Mouse (Mus musculus): ENCODE data around the gene Rnase10. TPM values are rescaled to one million over a fixed set of nuclear protein-coding genes. Genes with fewer than 3 reads are reported as not detected.

Gene Rnase10
- polyA plus RNA-seq, 1 experiment from 2014 or later, result not detected

- Histone ChIP-seq H3K9ac (no peak overlapping the region), H3K27me3 (no peaks in the 10 kb centered on the region), H3K36me3 (no peaks in the 10 kb centered on the region), H3K4me3 (no peak overlapping the region), H3K9me3 (no peaks in the 10 kb centered on the region), H3K4me1 (replicated peaks) (peaks cover 12% of the 10 kb centered on the region; the same call in 1 of the 2 replicates), H3K4me2 (peak overlapping the region; percentile 5; the same call in 1 of the 2 replicates), H3K27ac (replicated peaks) (no peak overlapping the region)
- ATAC-seq (ENCODE audit: low read depth), result peak; percentile 23; the same call in 1 of the 2 replicates
- WGBS, result 28% methylated on average over 13 of the region's 13 CpGs
These were observed 47.0 kb downstream of the Rnase10 start for GRCm38 (mm10) chr14:51054243-51055237.

GRCm38 (mm10) chr14:51057401-51057831, 49.9 kb downstream of the Rnase10 start, which contains the start of gene Rnase12:
TSS of gene Rnase12 (minus strand) at chr14:51057661.
- peaks cover 12% of the 10 kb centered on the region for H3K4me1 ChIP-seq (replicated peaks)
- WGBS, result 77% methylated on average over 9 of the region's 9 CpGs

More at GRCm38 (mm10) chr14:51057401-51057831, 49.9 kb downstream of the Rnase10 start, which contains the start of gene Rnase12:
- Histone ChIP-seq H3K4me3 (no peak within 1 kb of the TSS), H3K36me3 (no peaks in the 10 kb centered on the region), H3K9me3 (no peaks in the 10 kb centered on the region), H3K4me2 (no peak within 1 kb of the TSS), H3K9ac (no peak within 1 kb of the TSS), H3K27ac (replicated peaks) (no peak within 1 kb of the TSS), H3K27me3 (no peaks in the 10 kb centered on the region)
- ATAC-seq (ENCODE audit: low read depth), result no peak

Other genes starting within 250 kb of the Rnase10 start
- gene Ttc5, start 222.2 kb upstream of the Rnase10 start, polyA plus RNA-seq (2015; fragmentation: Nextera tagmentation; extraction: Ambion mirVana), result 111 and 114 TPM in 2 replicates
- not detected in 2 replicates for gene Ccnb1ip1, start 200.0 kb upstream of the Rnase10 start, polyA plus RNA-seq (2015; fragmentation: Nextera tagmentation; extraction: Ambion mirVana)
- gene Parp2, start 199.9 kb upstream of the Rnase10 start, polyA plus RNA-seq (2015; fragmentation: Nextera tagmentation; extraction: Ambion mirVana), result 44.5 and 49.0 TPM in 2 replicates
- gene Tep1, start 137.2 kb upstream of the Rnase10 start, polyA plus RNA-seq (2015; fragmentation: Nextera tagmentation; extraction: Ambion mirVana), result 3.2 and 3.4 TPM in 2 replicates
- 0.88 and 1.2 TPM in 2 replicates for gene Klhl33, start 110.2 kb upstream of the Rnase10 start, polyA plus RNA-seq (2015; fragmentation: Nextera tagmentation; extraction: Ambion mirVana)
- gene Osgep, start 82.9 kb upstream of the Rnase10 start, polyA plus RNA-seq (2015; fragmentation: Nextera tagmentation; extraction: Ambion mirVana), result 122 and 125 TPM in 2 replicates
- gene Apex1, start 82.8 kb upstream of the Rnase10 start, polyA plus RNA-seq (2015; fragmentation: Nextera tagmentation; extraction: Ambion mirVana), result 215 and 219 TPM in 2 replicates
- gene Pip4p1, start 76.9 kb upstream of the Rnase10 start, polyA plus RNA-seq (2015; fragmentation: Nextera tagmentation; extraction: Ambion mirVana), result 90.2 and 103 TPM in 2 replicates
- 25.8 and 27.4 TPM in 2 replicates for gene Pnp, start 76.7 kb upstream of the Rnase10 start, polyA plus RNA-seq (2015; fragmentation: Nextera tagmentation; extraction: Ambion mirVana)
- gene Gm49342, start 63.2 kb upstream of the Rnase10 start, polyA plus RNA-seq (2015; fragmentation: Nextera tagmentation; extraction: Ambion mirVana), result 2.7 TPM in 1 of 2 replicates, not detected in the other
- gene Pnp2, start 51.8 kb upstream of the Rnase10 start, polyA plus RNA-seq (2015; fragmentation: Nextera tagmentation; extraction: Ambion mirVana), result not detected in 2 replicates
- not detected in 2 replicates for gene Rnase9, start 34.1 kb downstream of the Rnase10 start, polyA plus RNA-seq (2015; fragmentation: Nextera tagmentation; extraction: Ambion mirVana)
- gene Rnase11, start 42.4 kb downstream of the Rnase10 start, polyA plus RNA-seq (2015; fragmentation: Nextera tagmentation; extraction: Ambion mirVana), result not detected in 2 replicates
- not detected in 2 replicates for gene Rnase12, start 49.9 kb downstream of the Rnase10 start, polyA plus RNA-seq (2015; fragmentation: Nextera tagmentation; extraction: Ambion mirVana)
- not detected in 2 replicates for gene Olfr750, start 66.7 kb downstream of the Rnase10 start, polyA plus RNA-seq (2015; fragmentation: Nextera tagmentation; extraction: Ambion mirVana)
- gene Rnase4, start 83.3 kb downstream of the Rnase10 start, polyA plus RNA-seq (2015; fragmentation: Nextera tagmentation; extraction: Ambion mirVana), result 16.1 and 17.0 TPM in 2 replicates
- 3.7 and 3.9 TPM in 2 replicates for gene Ang, start 83.4 kb downstream of the Rnase10 start, polyA plus RNA-seq (2015; fragmentation: Nextera tagmentation; extraction: Ambion mirVana)
- gene Eddm3b, start 106.7 kb downstream of the Rnase10 start, polyA plus RNA-seq (2015; fragmentation: Nextera tagmentation; extraction: Ambion mirVana), result not detected in 2 replicates
- gene Rnase6, start 116.2 kb downstream of the Rnase10 start, polyA plus RNA-seq (2015; fragmentation: Nextera tagmentation; extraction: Ambion mirVana), result 0.24 and 0.29 TPM in 2 replicates
- 0.73 TPM in 1 of 2 replicates, not detected in the other for gene Rnase1, start 139.0 kb downstream of the Rnase10 start, polyA plus RNA-seq (2015; fragmentation: Nextera tagmentation; extraction: Ambion mirVana)
- gene Rnase2b, start 154.5 kb downstream of the Rnase10 start, polyA plus RNA-seq (2015; fragmentation: Nextera tagmentation; extraction: Ambion mirVana), result not detected in 2 replicates
- gene Ang2, start 191.4 kb downstream of the Rnase10 start, polyA plus RNA-seq (2015; fragmentation: Nextera tagmentation; extraction: Ambion mirVana), result not detected in 2 replicates
- gene Ear14, start 195.6 kb downstream of the Rnase10 start, polyA plus RNA-seq (2015; fragmentation: Nextera tagmentation; extraction: Ambion mirVana), result not detected in 2 replicates
- gene Rnase2a, start 248.4 kb downstream of the Rnase10 start, polyA plus RNA-seq (2015; fragmentation: Nextera tagmentation; extraction: Ambion mirVana), result not detected in 2 replicates

All from neural tube, embryonic 13.5 days (tissue).